Mouse (Mus musculus): ENCODE data around the gene Tmem204. TPM values are rescaled to one million over a fixed set of nuclear protein-coding genes. Genes with fewer than 3 reads are reported as not detected.

Gene Tmem204
- polyA plus RNA-seq, 1 experiment from 2014 or later: 186 TPM

- ATAC-seq: no peak
- H3K27me3 ChIP-seq (replicated peaks; ENCODE audit: insufficient read depth, low read length): no peaks in the 10 kb centered on the region
- H3K4me2 ChIP-seq (replicated peaks; ENCODE audit: low read depth, low read length): no peak within 1 kb of the TSS
- H3K4me3 ChIP-seq (ENCODE audit: low read depth, low read length): no peak within 1 kb of the TSS
- H3K4me1 ChIP-seq (ENCODE audit: insufficient read depth, low read depth, low read length): peaks cover 6% of the 10 kb centered on the region; the same call in 1 of the 2 replicates
- no peaks in the 10 kb centered on the region for H3K36me3 ChIP-seq (ENCODE audit: insufficient read depth, low read length)
- no peak within 1 kb of the TSS for H3K27ac ChIP-seq (ENCODE audit: low read length)
- no peak for DNase-seq (ENCODE audit: low spot score)
- H3K9me3 ChIP-seq (ENCODE audit: low read length): no peaks in the 10 kb centered on the region
- TF ChIP-seq EP300 (IDR thresholded peaks at IDR 0.05): no peak
- no peak for TF ChIP-seq CTCF (IDR thresholded peaks at IDR 0.05)
- 38% methylated on average over 3 of the region's 3 CpGs for WGBS
- H3K9ac ChIP-seq (replicated peaks; ENCODE audit: low read depth): no peak within 1 kb of the TSS
These were observed 37.0 kb upstream of the Tmem204 start, which contains the start of gene Ptx4 for GRCm38 (mm10) chr17:25120406-25120805. Gene Ptx4 (plus strand): TSS chr17:25120760.

GRCm38 (mm10) chr17:25117263-25117662 lies 33.9 kb upstream of the Tmem204 start:
- ATAC-seq: no peak
- TF ChIP-seq EP300 (IDR thresholded peaks at IDR 0.05): no peak
- peak; percentile 61 for TF ChIP-seq CTCF (IDR thresholded peaks at IDR 0.05)
- no peak overlapping the region for H3K27ac ChIP-seq (ENCODE audit: low read length)

DNA sequence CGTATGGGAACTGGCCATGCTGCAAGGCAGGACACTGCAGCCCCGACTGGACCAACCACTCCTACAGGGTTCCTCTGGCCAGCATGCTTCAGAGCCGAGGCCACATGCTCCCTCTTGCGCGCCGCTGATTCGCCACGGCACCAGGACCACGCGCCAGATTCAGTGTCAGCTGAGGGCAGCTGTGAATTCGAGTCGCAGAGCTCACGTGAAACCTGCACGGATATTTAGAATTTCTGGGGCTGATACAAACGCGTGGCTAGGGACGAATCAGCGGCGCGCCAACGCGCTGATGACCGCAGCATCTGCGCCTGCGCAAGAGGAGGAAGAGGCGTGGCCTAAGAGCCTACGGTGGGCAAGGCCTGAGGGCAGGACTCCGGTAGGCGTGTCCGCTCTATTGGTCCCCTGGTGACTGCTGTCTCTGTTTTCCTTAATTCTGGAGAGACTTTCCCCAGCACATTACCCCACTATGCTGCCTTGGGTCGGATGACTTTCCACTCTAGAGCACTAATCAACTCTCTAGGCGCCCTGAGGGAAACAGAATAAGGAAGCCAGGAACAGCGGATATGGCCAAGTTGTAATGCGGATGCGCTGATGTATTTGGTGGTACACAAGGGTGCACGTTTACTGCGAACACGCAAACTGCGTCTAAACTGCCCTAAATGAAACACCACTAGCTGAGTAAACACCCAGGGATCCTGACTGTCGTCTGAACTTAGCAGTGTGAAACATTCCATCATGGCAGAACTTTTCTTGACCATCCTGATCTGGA lies 32.5 kb upstream of the Tmem204 start, which contains the start of gene Telo2:
TSS of gene Telo2 (minus strand) at position 304 of the 769 bp plus-strand sequence.
- ATAC-seq (peak; percentile 94), DNase-seq (ENCODE audit: low spot score) (peak; percentile 95)
- H3K9ac ChIP-seq (replicated peaks; ENCODE audit: low read depth): peak within 1 kb of the TSS; percentile 37
- peak within 1 kb of the TSS; percentile 93 for H3K27ac ChIP-seq (ENCODE audit: low read length)
- peak within 1 kb of the TSS; percentile 87 for H3K4me2 ChIP-seq (replicated peaks; ENCODE audit: low read depth, low read length)
- peak within 1 kb of the TSS; percentile 40 for H3K4me3 ChIP-seq (ENCODE audit: low read depth, low read length)
- no peaks in the 10 kb centered on the region for H3K27me3 ChIP-seq (replicated peaks; ENCODE audit: insufficient read depth, low read length)
- WGBS: 5% methylated on average over 40 of the region's 40 CpGs
- peaks cover 12% of the 10 kb centered on the region; the same call in 1 of the 2 replicates for H3K4me1 ChIP-seq (ENCODE audit: insufficient read depth, low read depth, low read length)
- H3K36me3 ChIP-seq (ENCODE audit: insufficient read depth, low read length): no peaks in the 10 kb centered on the region
- no peaks in the 10 kb centered on the region for H3K9me3 ChIP-seq (ENCODE audit: low read length)
- TF ChIP-seq EP300 (IDR thresholded peaks at IDR 0.05): no peak

More at GRCm38 (mm10) chr17:25117263-25117662, 33.9 kb upstream of the Tmem204 start:
- Histone ChIP-seq H3K36me3 (ENCODE audit: insufficient read depth, low read length) (no peaks in the 10 kb centered on the region), H3K4me3 (ENCODE audit: low read depth, low read length) (no peak overlapping the region), H3K4me2 (replicated peaks; ENCODE audit: low read depth, low read length) (no peak overlapping the region), H3K27me3 (replicated peaks; ENCODE audit: insufficient read depth, low read length) (no peaks in the 10 kb centered on the region), H3K4me1 (ENCODE audit: insufficient read depth, low read depth, low read length) (peaks cover 12% of the 10 kb centered on the region; the same call in 1 of the 2 replicates), H3K9ac (replicated peaks; ENCODE audit: low read depth) (no peak overlapping the region), H3K9me3 (ENCODE audit: low read length) (no peaks in the 10 kb centered on the region)
- WGBS: 30% methylated on average over 4 of the region's 4 CpGs
- DNase-seq (ENCODE audit: low spot score): peak; percentile 18

GRCm38 (mm10) chr17:25114908-25115645 lies 31.7 kb upstream of the Tmem204 start:
- TF ChIP-seq EP300 (IDR thresholded peaks at IDR 0.05) (no peak), CTCF (IDR thresholded peaks at IDR 0.05) (no peak)
- ATAC-seq (peak; percentile 45), DNase-seq (ENCODE audit: low spot score) (peak; percentile 68)
- H3K4me3 ChIP-seq (ENCODE audit: low read depth, low read length): peak overlapping the region; percentile 40
- peak overlapping the region; percentile 93 for H3K27ac ChIP-seq (ENCODE audit: low read length)
- H3K4me1 ChIP-seq (ENCODE audit: insufficient read depth, low read depth, low read length): peaks cover 12% of the 10 kb centered on the region; the same call in 1 of the 2 replicates
- H3K9ac ChIP-seq (replicated peaks; ENCODE audit: low read depth): peak overlapping the region; percentile 37
- 7% methylated on average over 23 of the region's 23 CpGs for WGBS
- H3K36me3 ChIP-seq (ENCODE audit: insufficient read depth, low read length): no peaks in the 10 kb centered on the region
- H3K9me3 ChIP-seq (ENCODE audit: low read length): no peaks in the 10 kb centered on the region
- peak overlapping the region; percentile 87 for H3K4me2 ChIP-seq (replicated peaks; ENCODE audit: low read depth, low read length)
- H3K27me3 ChIP-seq (replicated peaks; ENCODE audit: insufficient read depth, low read length): no peaks in the 10 kb centered on the region

GRCm38 (mm10) chr17:25112423-25112810 lies 29.0 kb upstream of the Tmem204 start:
- H3K9me3 ChIP-seq (ENCODE audit: low read length): no peaks in the 10 kb centered on the region
- no peak overlapping the region for H3K4me3 ChIP-seq (ENCODE audit: low read depth, low read length)
- no peaks in the 10 kb centered on the region for H3K36me3 ChIP-seq (ENCODE audit: insufficient read depth, low read length)
- 0 out of 2 replicates have a peak overlapping the region, but pooled peaks have one; percentile 48 for H3K27ac ChIP-seq (ENCODE audit: low read length)
- no peak for TF ChIP-seq EP300 (IDR thresholded peaks at IDR 0.05)
- no peak for TF ChIP-seq CTCF (IDR thresholded peaks at IDR 0.05)
- no peak overlapping the region for H3K9ac ChIP-seq (replicated peaks; ENCODE audit: low read depth)
- peaks cover 12% of the 10 kb centered on the region; the same call in 1 of the 2 replicates for H3K4me1 ChIP-seq (ENCODE audit: insufficient read depth, low read depth, low read length)
- H3K27me3 ChIP-seq (replicated peaks; ENCODE audit: insufficient read depth, low read length): no peaks in the 10 kb centered on the region
- DNase-seq (ENCODE audit: low spot score): no peak
- ATAC-seq: no peak
- WGBS: 62% methylated on average over 3 of the region's 3 CpGs
- H3K4me2 ChIP-seq (replicated peaks; ENCODE audit: low read depth, low read length): no peak overlapping the region

Data from lung, postnatal 0 days (tissue).